Mouse (Mus musculus) layer of hippocampus, adult 9-11 months (tissue): ENCODE results near the gene Vpreb1.
A peak's percentile ranks its signal among the peaks of the same experiment; 100 is the strongest.

Experiments
- DNase-seq: peaks from one replicate; pipeline ENCODE4 v3.0.0; 2022

The Vpreb1 gene

DNA sequence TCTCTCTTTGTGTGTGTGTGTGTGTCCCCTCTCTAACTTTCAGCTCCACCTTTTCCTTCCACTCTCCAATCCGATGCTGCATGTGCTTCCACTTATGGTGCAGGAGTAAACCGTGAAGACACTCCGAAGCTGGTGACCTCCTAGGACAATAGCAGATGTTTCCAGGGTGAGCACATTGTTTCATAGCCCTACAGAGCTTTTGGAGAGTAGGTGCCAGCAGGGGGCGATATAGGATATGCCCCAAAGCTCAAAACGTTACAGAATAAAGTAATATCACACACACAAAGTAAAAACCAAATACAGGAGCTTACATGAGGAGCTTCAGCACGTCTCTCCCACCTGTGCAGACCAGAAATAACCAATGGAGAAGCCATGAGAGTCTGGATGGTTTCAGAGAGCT is 15.8 kb downstream of the Vpreb1 start:
- peak; percentile 28 for DNase-seq

DNA sequence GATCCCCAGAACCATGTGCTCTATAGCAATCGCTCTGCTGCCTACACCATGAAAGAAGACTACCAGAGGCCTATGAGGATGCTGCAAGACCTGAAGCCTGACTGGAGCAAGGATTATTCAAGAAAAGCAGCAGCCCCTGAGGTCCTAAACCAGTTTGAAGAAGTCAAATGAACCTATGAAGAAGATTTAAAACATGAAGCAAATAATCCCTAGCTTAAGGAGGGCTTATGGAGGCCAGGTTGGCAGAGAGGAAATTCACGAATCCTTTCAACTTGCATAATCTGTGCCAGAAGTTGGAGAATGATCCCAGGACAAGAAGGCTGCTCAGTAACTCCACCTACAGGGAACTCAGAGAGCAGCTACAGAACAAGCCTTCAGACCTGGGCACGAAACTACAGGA is 18.2 kb downstream of the Vpreb1 start:
- no peak for DNase-seq

- DNase-seq = no peak
Measured at GRCm38 (mm10) chr16:16849196-16849595, 21.4 kb downstream of the Vpreb1 start.

GRCm38 (mm10) chr16:16829671-16830070 is 41.0 kb downstream of the Vpreb1 start:
- DNase-seq = no peak

GRCm38 (mm10) chr16:16828757-16829615 is 41.7 kb downstream of the Vpreb1 start, which contains the start of gene Spag6l:
Spag6l (minus strand) TSS chr16:16829456.
- peak; percentile 72 for DNase-seq

- no peak for DNase-seq
Measured at GRCm38 (mm10) chr16:16826223-16826622, 44.4 kb downstream of the Vpreb1 start.

GRCm38 (mm10) chr16:16825476-16825875 is 45.2 kb downstream of the Vpreb1 start:
- DNase-seq = no peak
